ENCODE assay signal across 22 mouse cellular contexts in genomic region chr2:18687671-18688170, GRCm38 (mm10). TPM values are rescaled to one million over a fixed set of nuclear protein-coding genes. Genes with fewer than 3 reads are reported as not detected.
DNase-seq lines count a peak whose midpoint lies in the region; ATAC-seq lines count a peak whose summit lies in the region.
"Had no signal": no experiment of that assay in that cellular context is flagged by ENCODE, and none has a peak within 500 bp of the region (broad histone marks: within the 10 kb centered on the region; RNA-seq: fewer than 3 reads in every experiment).

No protein-coding gene starts in this region.

- H3K27me3 ChIP-seq in hindbrain, embryonic 11.5 days (ENCODE audit: control insufficient read depth, insufficient read depth, low read length): peaks cover 59% of the 10 kb centered on the region
- H3K27me3 ChIP-seq in hindbrain, embryonic 16.5 days (replicated peaks; ENCODE audit: control insufficient read depth, insufficient read depth, low read length): peaks cover 32% of the 10 kb centered on the region
- peaks cover 51% of the 10 kb centered on the region for H3K27me3 ChIP-seq in neural tube, embryonic 15.5 days (replicated peaks)

- H3K9ac ChIP-seq in hindbrain, embryonic 11.5 days (ENCODE audit: low read depth, low read length): no peak overlapping the region
- H3K9ac ChIP-seq in hindbrain, embryonic 16.5 days (ENCODE audit: low read depth, low read length): no peak overlapping the region
- H3K9ac ChIP-seq in neural tube, embryonic 15.5 days (replicated peaks): no peak overlapping the region
- H3K9ac ChIP-seq: heart, embryonic 13.5 days; hindbrain, embryonic 12.5 days had no signal

- peak; percentile 34 for DNase-seq in hindbrain, embryonic 11.5 days (ENCODE audit: low spot score)
- DNase-seq in neural tube, embryonic 10.5 days (ENCODE audit: extremely low spot score, low spot score): peak; percentile 30
- DNase-seq in induced T-regulatory cell, adult 2 months (ENCODE audit: low read depth): peak; percentile 57
- DNase-seq in left cerebral cortex, postnatal 4 days: no peak
- no peak for DNase-seq in layer of hippocampus, postnatal 14 days (ENCODE audit: low spot score in 2 of 2)
- DNase-seq: adrenal gland, postnatal 10 days; cerebellum, adult 11-12 months; cerebellum, adult 9-10 months; cerebellum, postnatal 25 days; gastrocnemius, adult 2 months; gastrocnemius, postnatal 36 days; heart, adult 2 months; heart, postnatal 36 days had no signal

- 4% methylated on average over 9 of the region's 9 CpGs for WGBS in hindbrain, embryonic 11.5 days
- WGBS in hindbrain, embryonic 16.5 days: 9% methylated on average over 9 of the region's 9 CpGs
- 6% methylated on average over 9 of the region's 9 CpGs for WGBS in neural tube, embryonic 15.5 days

- intact Hi-C loops in left cerebral cortex, postnatal 4 days (cut with DNase I): no loop called here

- H3K4me1 ChIP-seq in hindbrain, embryonic 11.5 days (replicated peaks; ENCODE audit: control insufficient read depth, insufficient read depth, low read length): peaks cover 9% of the 10 kb centered on the region
- peaks cover 12% of the 10 kb centered on the region for H3K4me1 ChIP-seq in hindbrain, embryonic 16.5 days (ENCODE audit: control insufficient read depth, insufficient read depth, low read depth, low read length)
- peaks cover 21% of the 10 kb centered on the region for H3K4me1 ChIP-seq in neural tube, embryonic 15.5 days

- H3K9me3 ChIP-seq in hindbrain, embryonic 11.5 days (ENCODE audit: control insufficient read depth, low read length): no peaks in the 10 kb centered on the region
- H3K9me3 ChIP-seq in hindbrain, embryonic 16.5 days (ENCODE audit: control insufficient read depth, low read length): no peaks in the 10 kb centered on the region
- no peaks in the 10 kb centered on the region for H3K9me3 ChIP-seq in neural tube, embryonic 15.5 days (replicated peaks)
- H3K9me3 ChIP-seq: embryonic facial prominence, embryonic 10.5 days; heart, embryonic 13.5 days; hindbrain, embryonic 12.5 days had no signal

- H3K36me3 ChIP-seq in hindbrain, embryonic 11.5 days (ENCODE audit: control insufficient read depth, insufficient read depth, low read length): no peaks in the 10 kb centered on the region; the same call in 1 of the 2 replicates
- peaks cover 5% of the 10 kb centered on the region for H3K36me3 ChIP-seq in hindbrain, embryonic 16.5 days (ENCODE audit: control insufficient read depth, insufficient read depth, low read length)
- H3K36me3 ChIP-seq in neural tube, embryonic 15.5 days: peaks cover 11% of the 10 kb centered on the region

- no peak overlapping the region for H3K4me3 ChIP-seq in hindbrain, embryonic 11.5 days (ENCODE audit: low read depth, low read length)
- H3K4me3 ChIP-seq in hindbrain, embryonic 16.5 days (ENCODE audit: low read length): no peak overlapping the region
- H3K4me3 ChIP-seq in neural tube, embryonic 15.5 days (replicated peaks): no peak overlapping the region
- H3K4me3 ChIP-seq: gastrocnemius, adult 2 months; heart, adult 2 months had no signal

- no peak for ATAC-seq in hindbrain, embryonic 11.5 days (ENCODE audit: low FRiP score)
- ATAC-seq in hindbrain, embryonic 16.5 days: no peak
- no peak for ATAC-seq in neural tube, embryonic 15.5 days (ENCODE audit: low FRiP score)
- ATAC-seq: forebrain, embryonic 14.5 days; hindbrain, postnatal 0 days; intestine, embryonic 16.5 days had no signal

- no peak overlapping the region for H3K4me2 ChIP-seq in hindbrain, embryonic 11.5 days (replicated peaks; ENCODE audit: low read depth, low read length)
- no peak overlapping the region for H3K4me2 ChIP-seq in hindbrain, embryonic 16.5 days (ENCODE audit: low read length)
- H3K4me2 ChIP-seq in neural tube, embryonic 15.5 days: no peak overlapping the region

- no peak overlapping the region for H3K27ac ChIP-seq in hindbrain, embryonic 11.5 days (ENCODE audit: low read depth, low read length)
- H3K27ac ChIP-seq in hindbrain, embryonic 16.5 days (ENCODE audit: low read depth, low read length): no peak overlapping the region
- no peak overlapping the region for H3K27ac ChIP-seq in neural tube, embryonic 15.5 days (replicated peaks)
- H3K27ac ChIP-seq: embryonic facial prominence, embryonic 10.5 days; gastrocnemius, adult 2 months; heart, adult 2 months; heart, embryonic 13.5 days; hindbrain, embryonic 12.5 days; hindbrain, postnatal 0 days had no signal

RNA-seq across cellular contexts. Expression of gene Spag6, which starts 6.1 kb away (rescaled TPM):
- polyA plus RNA-seq in hindbrain, embryonic 11.5 days (2014; fragmentation: Nextera tagmentation; extraction: Ambion mirVana): 0.98 and 1.2 TPM in 2 replicates
- polyA plus RNA-seq in hindbrain, embryonic 16.5 days (2015; fragmentation: Nextera tagmentation; extraction: Ambion mirVana): 0.06 and 0.14 TPM in 2 replicates
- polyA plus RNA-seq in neural tube, embryonic 15.5 days (2015; fragmentation: Nextera tagmentation; extraction: Ambion mirVana): 0.06 TPM in 1 of 2 replicates, not detected in the other
- total RNA-seq in left cerebral cortex, postnatal 4 days (2021): under 1 TPM; 0.22 to 0.64 TPM
- 1 to 10 TPM; 1.8 to 1.9 TPM for total RNA-seq in layer of hippocampus, postnatal 14 days (2021)
- total RNA-seq: hindbrain, postnatal 0 days; MEL had no signal
- polyA plus RNA-seq: heart, embryonic 13.5 days had no signal

RNA-seq across cellular contexts. Expression of gene Bmi1, which starts 10.9 kb away (rescaled TPM):
- polyA plus RNA-seq in hindbrain, embryonic 11.5 days (2014; fragmentation: Nextera tagmentation; extraction: Ambion mirVana): 40.6 and 48.8 TPM in 2 replicates
- polyA plus RNA-seq in hindbrain, embryonic 16.5 days (2015; fragmentation: Nextera tagmentation; extraction: Ambion mirVana): 14.0 and 15.6 TPM in 2 replicates
- polyA plus RNA-seq in neural tube, embryonic 15.5 days (2015; fragmentation: Nextera tagmentation; extraction: Ambion mirVana): 18.1 and 19.8 TPM in 2 replicates
- total RNA-seq in left cerebral cortex, postnatal 4 days (2021): 10 to 100 TPM; 71.1 to 72.8 TPM
- 10 to 100 TPM; 40.8 to 51.9 TPM for total RNA-seq in layer of hippocampus, postnatal 14 days (2021)

RNA-seq across cellular contexts. Expression of gene Commd3, which starts 15.5 kb away (rescaled TPM):
- 152 and 161 TPM in 2 replicates for polyA plus RNA-seq in hindbrain, embryonic 11.5 days (2014; fragmentation: Nextera tagmentation; extraction: Ambion mirVana)
- polyA plus RNA-seq in hindbrain, embryonic 16.5 days (2015; fragmentation: Nextera tagmentation; extraction: Ambion mirVana): 177 and 182 TPM in 2 replicates
- polyA plus RNA-seq in neural tube, embryonic 15.5 days (2015; fragmentation: Nextera tagmentation; extraction: Ambion mirVana): 192 and 193 TPM in 2 replicates
- 100 to 1,000 TPM; 135 to 156 TPM for total RNA-seq in left cerebral cortex, postnatal 4 days (2021)
- total RNA-seq in layer of hippocampus, postnatal 14 days (2021): 100 to 1,000 TPM; 116 to 117 TPM

Comparison
In these comparisons a context has a peak if more than half of its experiments do, and no peak if none do; other contexts are left out.
1. DNase-seq: peak in hindbrain, embryonic 11.5 days (single experiment), neural tube, embryonic 10.5 days (single experiment) and induced T-regulatory cell, adult 2 months (single experiment); none in left cerebral cortex, postnatal 4 days (single experiment) and layer of hippocampus, postnatal 14 days (0 of 2).